Mouse (Mus musculus): ENCODE measurements around the gene Bok. TPM values are rescaled to one million over a fixed set of nuclear protein-coding genes. Genes with fewer than 3 reads are reported as not detected.

Gene Bok
- polyA plus RNA-seq, 1 experiment from 2014 or later, result 68.1 TPM

DNA sequence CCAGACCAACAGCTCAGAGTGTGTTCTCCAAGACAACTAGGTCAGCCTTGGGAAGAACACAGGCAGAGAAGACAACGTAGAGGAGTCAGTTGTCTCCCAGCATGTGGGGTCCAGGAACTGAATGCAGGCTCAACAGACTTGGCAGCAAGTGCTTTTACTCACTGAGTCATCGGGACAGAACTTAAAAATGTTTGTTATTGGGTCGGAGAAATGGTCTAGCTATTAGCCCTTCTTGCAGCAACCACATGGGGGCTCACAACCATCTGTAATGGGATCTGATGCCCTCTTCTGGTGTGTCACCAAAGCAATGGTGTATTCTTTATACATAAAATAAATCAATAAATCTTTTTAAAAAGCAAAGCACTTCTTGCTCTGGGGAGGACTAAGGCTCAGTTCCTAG lies 40.7 kb downstream of the Bok start:
- H3K9ac ChIP-seq (ENCODE audit: low read length), result no peak overlapping the region
- no peaks in the 10 kb centered on the region for H3K9me3 ChIP-seq (ENCODE audit: control insufficient read depth, low read length)
- H3K27me3 ChIP-seq (ENCODE audit: control insufficient read depth, insufficient read depth, low read depth, low read length), result no peaks in the 10 kb centered on the region
- H3K4me2 ChIP-seq (ENCODE audit: low read depth, low read length), result no peak overlapping the region
- peaks cover 9% of the 10 kb centered on the region; the same call in 1 of the 2 replicates for H3K36me3 ChIP-seq (ENCODE audit: control insufficient read depth, insufficient read depth, low read length)
- ATAC-seq (ENCODE audit: low read depth), result no peak
- no peak overlapping the region for H3K27ac ChIP-seq (ENCODE audit: low read length)
- no peak overlapping the region for H3K4me3 ChIP-seq (ENCODE audit: low read length)
- WGBS, result 75% methylated on average over 3 of the region's 3 CpGs
- peaks cover 6% of the 10 kb centered on the region for H3K4me1 ChIP-seq (replicated peaks; ENCODE audit: control insufficient read depth, insufficient read depth, low read length)

DNA sequence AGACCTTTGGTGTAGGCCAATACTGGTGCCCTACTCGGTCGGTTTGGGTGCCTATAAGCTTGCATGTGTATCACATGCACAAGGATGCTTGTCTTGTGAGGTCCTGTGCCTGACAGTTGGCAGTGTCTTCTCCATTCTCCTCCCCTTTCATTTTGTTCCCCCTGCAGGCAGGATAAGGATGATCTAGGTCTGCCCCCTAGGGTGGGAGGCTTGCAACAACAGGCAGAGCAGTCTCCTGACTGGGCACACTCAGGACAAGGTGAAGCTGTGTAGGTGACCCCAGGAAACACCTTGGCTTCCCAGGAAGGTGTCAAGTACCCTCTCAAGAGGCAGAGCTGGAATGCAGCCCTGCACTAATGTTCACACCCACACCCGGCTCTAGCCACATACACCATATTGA lies 41.5 kb downstream of the Bok start:
- H3K4me1 ChIP-seq (replicated peaks; ENCODE audit: control insufficient read depth, insufficient read depth, low read length), result peaks cover 6% of the 10 kb centered on the region
- H3K4me3 ChIP-seq (ENCODE audit: low read length), result no peak overlapping the region
- H3K4me2 ChIP-seq (ENCODE audit: low read depth, low read length), result no peak overlapping the region
- H3K9me3 ChIP-seq (ENCODE audit: control insufficient read depth, low read length), result no peaks in the 10 kb centered on the region
- H3K36me3 ChIP-seq (ENCODE audit: control insufficient read depth, insufficient read depth, low read length), result peaks cover 9% of the 10 kb centered on the region; the same call in 1 of the 2 replicates
- H3K9ac ChIP-seq (ENCODE audit: low read length), result no peak overlapping the region
- H3K27me3 ChIP-seq (ENCODE audit: control insufficient read depth, insufficient read depth, low read depth, low read length), result no peaks in the 10 kb centered on the region
- H3K27ac ChIP-seq (ENCODE audit: low read length), result no peak overlapping the region
- 44% methylated on average over 3 of the region's 3 CpGs for WGBS
- peak; percentile 84 for ATAC-seq (ENCODE audit: low read depth)

DNA sequence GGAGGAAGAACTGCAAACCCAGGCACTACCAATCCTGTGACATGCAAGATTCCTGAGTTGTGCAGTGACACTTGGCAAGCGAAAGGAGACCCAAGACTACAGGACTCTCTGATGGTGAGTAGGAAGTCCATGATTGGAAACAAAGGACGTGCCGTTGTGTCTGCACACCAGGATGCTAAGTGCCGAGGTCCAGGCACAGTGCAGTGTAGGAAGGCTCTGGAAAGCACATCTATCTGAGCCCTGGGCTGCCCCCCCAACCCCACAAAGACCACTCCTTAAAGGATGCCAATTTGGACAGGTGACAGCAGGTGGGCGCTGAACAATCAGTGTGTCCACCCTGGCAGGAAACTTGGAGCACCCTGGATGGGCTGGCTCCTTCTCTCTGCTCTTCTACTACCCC lies 45.6 kb downstream of the Bok start:
- H3K4me2 ChIP-seq (ENCODE audit: low read depth, low read length), result no peak overlapping the region
- whole genome bisulfite sequencing, result 85% methylated on average over 5 of the region's 5 CpGs
- H3K4me3 ChIP-seq (ENCODE audit: low read length), result no peak overlapping the region
- H3K27ac ChIP-seq (ENCODE audit: low read length), result no peak overlapping the region
- no peak for ATAC-seq (ENCODE audit: low read depth)
- no peaks in the 10 kb centered on the region for H3K27me3 ChIP-seq (ENCODE audit: control insufficient read depth, insufficient read depth, low read depth, low read length)
- no peak overlapping the region for H3K9ac ChIP-seq (ENCODE audit: low read length)
- peaks cover 6% of the 10 kb centered on the region for H3K4me1 ChIP-seq (replicated peaks; ENCODE audit: control insufficient read depth, insufficient read depth, low read length)
- peaks cover 3% of the 10 kb centered on the region; the same call in 1 of the 2 replicates for H3K36me3 ChIP-seq (ENCODE audit: control insufficient read depth, insufficient read depth, low read length)
- no peaks in the 10 kb centered on the region for H3K9me3 ChIP-seq (ENCODE audit: control insufficient read depth, low read length)

DNA sequence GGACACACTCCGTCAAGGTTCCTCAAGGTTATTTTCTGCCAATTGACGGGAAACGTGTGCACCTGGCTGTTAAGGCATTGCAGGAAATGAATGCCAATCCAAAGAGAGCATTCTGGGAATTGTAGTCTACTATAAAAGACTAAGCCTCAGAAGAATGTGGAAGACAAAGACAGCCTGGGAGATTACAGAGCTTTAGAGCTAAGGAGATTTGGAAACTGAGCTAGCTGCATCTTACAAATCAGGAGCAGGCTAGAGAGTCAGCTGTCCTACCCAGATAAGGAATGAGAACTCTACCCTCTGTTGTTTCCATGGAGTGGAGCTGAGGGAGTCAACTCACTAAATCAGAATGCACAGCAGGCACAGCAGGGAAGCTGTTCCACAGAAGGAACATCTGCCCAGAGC lies 46.4 kb downstream of the Bok start:
- WGBS, result 34% methylated on average over 3 of the region's 3 CpGs
- Histone ChIP-seq H3K4me2 (ENCODE audit: low read depth, low read length) (no peak overlapping the region), H3K27ac (ENCODE audit: low read length) (no peak overlapping the region), H3K4me1 (replicated peaks; ENCODE audit: control insufficient read depth, insufficient read depth, low read length) (peaks cover 6% of the 10 kb centered on the region), H3K4me3 (ENCODE audit: low read length) (no peak overlapping the region), H3K27me3 (ENCODE audit: control insufficient read depth, insufficient read depth, low read depth, low read length) (no peaks in the 10 kb centered on the region), H3K9ac (ENCODE audit: low read length) (no peak overlapping the region), H3K36me3 (ENCODE audit: control insufficient read depth, insufficient read depth, low read length) (peaks cover 3% of the 10 kb centered on the region; the same call in 1 of the 2 replicates), H3K9me3 (ENCODE audit: control insufficient read depth, low read length) (no peaks in the 10 kb centered on the region)
- ATAC-seq (ENCODE audit: low read depth), result no peak

DNA sequence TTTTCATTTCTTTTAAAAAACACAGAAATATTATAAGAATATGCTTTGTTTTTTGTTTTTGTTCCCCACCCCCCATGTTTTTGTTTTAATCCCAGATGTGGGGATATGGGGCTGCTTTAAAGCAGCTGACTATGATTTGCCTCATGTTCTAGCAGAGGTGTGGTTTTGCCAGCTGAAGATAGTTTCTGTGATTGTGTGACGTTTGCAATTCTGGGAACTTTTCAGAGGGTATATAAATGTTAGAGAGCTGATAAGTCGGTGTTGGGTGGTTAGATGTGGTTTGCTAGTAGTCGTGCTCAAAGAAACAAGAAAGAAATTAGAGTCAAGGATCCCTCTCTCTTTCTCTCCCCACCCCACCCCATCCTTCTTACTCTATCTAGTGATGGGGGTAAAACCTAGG lies 50.4 kb downstream of the Bok start:
- ATAC-seq (ENCODE audit: low read depth), result no peak
- no peak overlapping the region for H3K27ac ChIP-seq (ENCODE audit: low read length)
- WGBS, result 86% methylated on average over 3 of the region's 3 CpGs
- H3K27me3 ChIP-seq (ENCODE audit: control insufficient read depth, insufficient read depth, low read depth, low read length), result no peaks in the 10 kb centered on the region
- no peaks in the 10 kb centered on the region for H3K9me3 ChIP-seq (ENCODE audit: control insufficient read depth, low read length)
- no peak overlapping the region for H3K4me3 ChIP-seq (ENCODE audit: low read length)
- H3K4me2 ChIP-seq (ENCODE audit: low read depth, low read length), result no peak overlapping the region
- H3K4me1 ChIP-seq (replicated peaks; ENCODE audit: control insufficient read depth, insufficient read depth, low read length), result no peaks in the 10 kb centered on the region
- peaks cover 3% of the 10 kb centered on the region; the same call in 1 of the 2 replicates for H3K36me3 ChIP-seq (ENCODE audit: control insufficient read depth, insufficient read depth, low read length)
- H3K9ac ChIP-seq (ENCODE audit: low read length), result no peak overlapping the region

DNA sequence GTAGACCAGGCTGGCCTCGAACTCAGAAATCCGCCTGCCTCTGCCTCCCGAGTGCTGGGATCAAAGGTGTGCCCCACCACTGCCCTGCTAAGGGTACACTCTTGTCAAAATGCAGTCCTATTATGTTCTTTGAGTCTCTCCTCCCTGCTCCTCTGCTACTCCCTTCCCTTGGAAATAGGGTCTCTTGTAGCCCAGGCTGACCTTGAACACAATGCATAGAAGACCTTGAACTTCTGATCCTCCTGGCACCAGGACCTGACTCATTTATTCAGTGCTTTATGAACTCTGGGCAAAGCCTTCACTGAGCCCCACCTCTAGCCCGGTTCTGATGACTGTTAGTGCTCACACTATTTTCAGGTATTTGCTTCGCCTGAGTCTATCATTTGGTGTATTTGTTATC lies 52.3 kb downstream of the Bok start:
- no peak overlapping the region for H3K27ac ChIP-seq (ENCODE audit: low read length)
- H3K9me3 ChIP-seq (ENCODE audit: control insufficient read depth, low read length), result no peaks in the 10 kb centered on the region
- ATAC-seq (ENCODE audit: low read depth), result no peak
- H3K4me2 ChIP-seq (ENCODE audit: low read depth, low read length), result no peak overlapping the region
- 97% methylated on average over 5 of the region's 5 CpGs for WGBS
- no peak overlapping the region for H3K9ac ChIP-seq (ENCODE audit: low read length)
- peaks cover 3% of the 10 kb centered on the region; the same call in 1 of the 2 replicates for H3K36me3 ChIP-seq (ENCODE audit: control insufficient read depth, insufficient read depth, low read length)
- peaks cover 4% of the 10 kb centered on the region for H3K4me1 ChIP-seq (replicated peaks; ENCODE audit: control insufficient read depth, insufficient read depth, low read length)
- H3K27me3 ChIP-seq (ENCODE audit: control insufficient read depth, insufficient read depth, low read depth, low read length), result no peaks in the 10 kb centered on the region
- no peak overlapping the region for H3K4me3 ChIP-seq (ENCODE audit: low read length)

DNA sequence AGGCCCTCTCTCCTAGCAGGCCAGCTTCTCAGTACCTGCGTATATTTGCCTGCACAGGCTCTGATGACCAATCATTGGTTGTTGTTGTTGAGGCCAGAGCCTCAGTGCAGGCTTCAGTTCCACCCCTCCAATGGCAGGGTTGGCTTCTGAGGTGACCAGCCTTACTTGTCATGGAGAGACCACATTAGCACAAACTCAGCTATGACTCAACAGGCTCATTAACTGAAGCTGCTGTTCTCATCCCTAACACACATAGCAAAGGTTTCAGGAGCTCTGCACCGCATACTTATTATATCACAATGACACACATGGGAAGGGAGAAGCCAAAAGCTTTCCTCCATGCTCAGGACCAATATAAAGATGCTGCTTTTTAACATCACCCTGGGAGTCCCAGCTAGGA lies 55.2 kb downstream of the Bok start:
- Histone ChIP-seq H3K4me2 (ENCODE audit: low read depth, low read length) (no peak overlapping the region), H3K4me3 (ENCODE audit: low read length) (no peak overlapping the region), H3K36me3 (ENCODE audit: control insufficient read depth, insufficient read depth, low read length) (no peaks in the 10 kb centered on the region; the same call in 1 of the 2 replicates), H3K9ac (ENCODE audit: low read length) (no peak overlapping the region), H3K4me1 (replicated peaks; ENCODE audit: control insufficient read depth, insufficient read depth, low read length) (peaks cover 4% of the 10 kb centered on the region), H3K9me3 (ENCODE audit: control insufficient read depth, low read length) (no peaks in the 10 kb centered on the region), H3K27ac (ENCODE audit: low read length) (no peak overlapping the region), H3K27me3 (ENCODE audit: control insufficient read depth, insufficient read depth, low read depth, low read length) (no peaks in the 10 kb centered on the region)
- ATAC-seq (ENCODE audit: low read depth), result no peak
- WGBS, result 88% methylated on average over 2 of the region's 2 CpGs

DNA sequence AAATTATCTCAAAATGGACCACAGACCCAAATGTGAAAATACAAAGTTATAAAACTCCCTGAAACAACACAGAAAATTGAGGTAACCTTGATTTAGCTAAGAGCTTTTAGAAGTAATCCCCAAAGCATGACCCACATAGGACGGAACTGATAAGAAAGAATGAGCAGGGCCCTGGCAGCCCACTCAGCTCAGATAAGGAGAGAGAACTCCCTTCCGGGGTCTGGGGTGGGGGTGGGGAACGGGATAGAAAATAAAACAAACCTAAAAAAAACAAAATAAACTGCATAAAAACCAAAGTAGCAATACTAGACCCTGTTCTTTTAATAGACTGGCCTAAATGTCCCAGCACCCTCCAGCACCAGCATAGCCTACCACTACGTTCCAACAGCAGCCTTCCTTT lies 56.5 kb downstream of the Bok start:
- Histone ChIP-seq H3K27ac (ENCODE audit: low read length) (no peak overlapping the region), H3K36me3 (ENCODE audit: control insufficient read depth, insufficient read depth, low read length) (no peaks in the 10 kb centered on the region; the same call in 1 of the 2 replicates), H3K27me3 (ENCODE audit: control insufficient read depth, insufficient read depth, low read depth, low read length) (no peaks in the 10 kb centered on the region), H3K4me3 (ENCODE audit: low read length) (no peak overlapping the region), H3K9me3 (ENCODE audit: control insufficient read depth, low read length) (no peaks in the 10 kb centered on the region), H3K9ac (ENCODE audit: low read length) (no peak overlapping the region), H3K4me1 (replicated peaks; ENCODE audit: control insufficient read depth, insufficient read depth, low read length) (peaks cover 4% of the 10 kb centered on the region), H3K4me2 (ENCODE audit: low read depth, low read length) (no peak overlapping the region)
- WGBS, result 38% methylated on average over 4 of the region's 4 CpGs
- no peak for ATAC-seq (ENCODE audit: low read depth)

DNA sequence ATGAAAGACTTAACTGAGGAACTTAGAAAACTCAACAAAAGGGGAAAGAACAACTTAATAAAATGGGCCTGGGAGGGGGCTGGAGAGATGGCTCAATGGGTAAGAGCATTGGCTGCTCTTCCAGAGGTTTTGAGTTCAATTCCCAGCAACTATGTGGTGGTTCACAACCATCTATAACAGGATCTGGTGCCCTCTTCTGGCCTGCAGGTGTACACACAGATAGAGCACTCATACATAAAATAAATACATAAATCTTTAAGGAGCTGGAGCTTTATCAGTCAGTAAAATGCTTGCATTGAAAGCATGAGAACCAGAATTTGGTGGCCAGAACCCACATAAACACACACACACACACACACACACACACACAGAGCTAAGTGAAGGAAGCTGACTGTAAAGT lies 57.5 kb downstream of the Bok start:
- H3K4me2 ChIP-seq (ENCODE audit: low read depth, low read length), result no peak overlapping the region

More for the DNA sequence above, 57.5 kb downstream of the Bok start:
- H3K4me3 ChIP-seq (ENCODE audit: low read length), result no peak overlapping the region
- H3K27me3 ChIP-seq (ENCODE audit: control insufficient read depth, insufficient read depth, low read depth, low read length), result no peaks in the 10 kb centered on the region
- H3K4me1 ChIP-seq (replicated peaks; ENCODE audit: control insufficient read depth, insufficient read depth, low read length), result peaks cover 4% of the 10 kb centered on the region
- no peak for ATAC-seq (ENCODE audit: low read depth)
- no peaks in the 10 kb centered on the region; the same call in 1 of the 2 replicates for H3K36me3 ChIP-seq (ENCODE audit: control insufficient read depth, insufficient read depth, low read length)
- H3K9ac ChIP-seq (ENCODE audit: low read length), result no peak overlapping the region
- no peaks in the 10 kb centered on the region for H3K9me3 ChIP-seq (ENCODE audit: control insufficient read depth, low read length)
- H3K27ac ChIP-seq (ENCODE audit: low read length), result no peak overlapping the region

All from lung, embryonic 16.5 days (tissue).